10 mouse cellular contexts compared by ENCODE assay signal in genomic region chr1:33647173-33647572, GRCm38 (mm10). TPM values are rescaled to one million over a fixed set of nuclear protein-coding genes. Genes with fewer than 3 reads are reported as not detected.
DNase-seq lines count a peak whose midpoint lies in the region; ATAC-seq and TF ChIP-seq lines count a peak whose summit lies in the region.
"Had no signal": no experiment of that assay in that cellular context is flagged by ENCODE, and none has a peak within 500 bp of the region (broad histone marks: within the 10 kb centered on the region; RNA-seq: fewer than 3 reads in every experiment).

No protein-coding gene starts in this region.

- peak; percentile 12 for DNase-seq in embryonic facial prominence, embryonic 14.5 days (ENCODE audit: low spot score)
- DNase-seq in embryonic facial prominence, embryonic 10.5 days (ENCODE audit: low spot score): no peak
- DNase-seq in lung, postnatal 0 days (ENCODE audit: low spot score): peak; percentile 54
- DNase-seq in lung, adult 2 months: no peak
- peak; percentile 78 for DNase-seq in forebrain, postnatal 0 days
- DNase-seq in urinary bladder, adult 2 months (ENCODE audit: low spot score): no peak
- no peak for DNase-seq in kidney, adult 18-20 months
- DNase-seq: cerebellum, adult 9-10 months; liver, embryonic 13.5 days had no signal

- TF ChIP-seq POLR2A in lung, adult 2 months (IDR thresholded peaks at IDR 0.05; ENCODE audit: borderline replicate concordance, extremely low read depth, low read depth, low read length): no peak

- H3K4me3 ChIP-seq in embryonic facial prominence, embryonic 14.5 days (ENCODE audit: low read depth, low read length): no peak overlapping the region
- H3K4me3 ChIP-seq in embryonic facial prominence, embryonic 10.5 days: no peak overlapping the region
- H3K4me3 ChIP-seq in lung, postnatal 0 days (ENCODE audit: low read depth, low read length): no peak overlapping the region
- no peak overlapping the region for H3K4me3 ChIP-seq in lung, adult 2 months (replicated peaks; ENCODE audit: extremely low read depth, low read depth, low read length)
- H3K4me3 ChIP-seq in forebrain, postnatal 0 days (ENCODE audit: low read depth, low read length): no peak overlapping the region
- H3K4me3 ChIP-seq in neural tube, embryonic 14.5 days (ENCODE audit: low read depth, low read length): no peak overlapping the region
- H3K4me3 ChIP-seq: liver, embryonic 13.5 days had no signal

- H3K36me3 ChIP-seq in embryonic facial prominence, embryonic 14.5 days (ENCODE audit: control insufficient read depth, insufficient read depth, low read length): peaks cover 32% of the 10 kb centered on the region
- H3K36me3 ChIP-seq in embryonic facial prominence, embryonic 10.5 days (replicated peaks): peaks cover 75% of the 10 kb centered on the region
- H3K36me3 ChIP-seq in lung, postnatal 0 days (ENCODE audit: insufficient read depth, low read length): no peaks in the 10 kb centered on the region
- peaks cover 7% of the 10 kb centered on the region; the same call in 1 of the 2 replicates for H3K36me3 ChIP-seq in forebrain, postnatal 0 days (ENCODE audit: insufficient read depth)
- no peaks in the 10 kb centered on the region for H3K36me3 ChIP-seq in neural tube, embryonic 14.5 days (ENCODE audit: control insufficient read depth, insufficient read depth, low read length)

- TF ChIP-seq CTCF in lung, postnatal 0 days (IDR thresholded peaks at IDR 0.05): peak; percentile 70
- no peak for TF ChIP-seq CTCF in lung, adult 2 months (IDR thresholded peaks at IDR 0.05; ENCODE audit: insufficient read depth, low read length)
- peak; percentile 78 for TF ChIP-seq CTCF in forebrain, postnatal 0 days (IDR thresholded peaks at IDR 0.05; ENCODE audit: low read depth)

- H3K9me3 ChIP-seq in embryonic facial prominence, embryonic 14.5 days (ENCODE audit: control insufficient read depth, low read length): no peaks in the 10 kb centered on the region
- no peaks in the 10 kb centered on the region for H3K9me3 ChIP-seq in embryonic facial prominence, embryonic 10.5 days
- no peaks in the 10 kb centered on the region for H3K9me3 ChIP-seq in lung, postnatal 0 days (ENCODE audit: low read length)
- no peaks in the 10 kb centered on the region for H3K9me3 ChIP-seq in forebrain, postnatal 0 days (ENCODE audit: low read length)
- no peaks in the 10 kb centered on the region for H3K9me3 ChIP-seq in neural tube, embryonic 14.5 days (ENCODE audit: control insufficient read depth, low read length)
- H3K9me3 ChIP-seq: liver, embryonic 13.5 days had no signal

- no peak overlapping the region for H3K27ac ChIP-seq in embryonic facial prominence, embryonic 14.5 days (replicated peaks; ENCODE audit: low read depth, low read length)
- H3K27ac ChIP-seq in embryonic facial prominence, embryonic 10.5 days (replicated peaks): no peak overlapping the region
- no peak overlapping the region for H3K27ac ChIP-seq in lung, postnatal 0 days (ENCODE audit: low read length)
- H3K27ac ChIP-seq in forebrain, postnatal 0 days (ENCODE audit: low read depth, low read length): no peak overlapping the region
- no peak overlapping the region for H3K27ac ChIP-seq in neural tube, embryonic 14.5 days (ENCODE audit: low read depth, low read length)
- H3K27ac ChIP-seq: liver, embryonic 13.5 days had no signal

- no peak overlapping the region for H3K4me2 ChIP-seq in embryonic facial prominence, embryonic 14.5 days (ENCODE audit: low read depth, low read length)
- no peak overlapping the region for H3K4me2 ChIP-seq in lung, postnatal 0 days (replicated peaks; ENCODE audit: low read depth, low read length)
- H3K4me2 ChIP-seq in forebrain, postnatal 0 days (ENCODE audit: low read depth): no peak overlapping the region
- H3K4me2 ChIP-seq in neural tube, embryonic 14.5 days (ENCODE audit: low read depth, low read length): no peak overlapping the region
- H3K4me2 ChIP-seq: liver, embryonic 13.5 days had no signal

- H3K4me1 ChIP-seq in embryonic facial prominence, embryonic 14.5 days (ENCODE audit: control insufficient read depth, insufficient read depth, low read length): no peaks in the 10 kb centered on the region
- no peaks in the 10 kb centered on the region for H3K4me1 ChIP-seq in embryonic facial prominence, embryonic 10.5 days
- H3K4me1 ChIP-seq in lung, postnatal 0 days (ENCODE audit: insufficient read depth, low read depth, low read length): no peaks in the 10 kb centered on the region
- no peaks in the 10 kb centered on the region for H3K4me1 ChIP-seq in lung, adult 2 months (ENCODE audit: control insufficient read depth, insufficient read depth, low read length)
- H3K4me1 ChIP-seq in forebrain, postnatal 0 days (ENCODE audit: insufficient read depth): peaks cover 5% of the 10 kb centered on the region; the same call in 1 of the 2 replicates
- H3K4me1 ChIP-seq in neural tube, embryonic 14.5 days (ENCODE audit: control insufficient read depth, insufficient read depth, low read length): no peaks in the 10 kb centered on the region

- 78% methylated on average over 4 of the region's 4 CpGs for WGBS in embryonic facial prominence, embryonic 14.5 days
- WGBS in embryonic facial prominence, embryonic 10.5 days: 85% methylated on average over 4 of the region's 4 CpGs
- 71% methylated on average over 4 of the region's 4 CpGs for WGBS in lung, postnatal 0 days
- WGBS in lung, adult 2 months: 75% methylated on average over 4 of the region's 4 CpGs
- 48% methylated on average over 4 of the region's 4 CpGs for WGBS in forebrain, postnatal 0 days
- WGBS in neural tube, embryonic 14.5 days: 52% methylated on average over 4 of the region's 4 CpGs

- H3K9ac ChIP-seq in embryonic facial prominence, embryonic 14.5 days (ENCODE audit: low read depth, low read length): no peak overlapping the region
- no peak overlapping the region for H3K9ac ChIP-seq in lung, postnatal 0 days (replicated peaks; ENCODE audit: low read depth)
- no peak overlapping the region for H3K9ac ChIP-seq in forebrain, postnatal 0 days
- H3K9ac ChIP-seq in neural tube, embryonic 14.5 days (replicated peaks; ENCODE audit: low read depth, low read length): no peak overlapping the region
- H3K9ac ChIP-seq: liver, embryonic 13.5 days had no signal

- H3K27me3 ChIP-seq in embryonic facial prominence, embryonic 14.5 days (replicated peaks; ENCODE audit: control insufficient read depth, insufficient read depth, low read length): no peaks in the 10 kb centered on the region
- H3K27me3 ChIP-seq in embryonic facial prominence, embryonic 10.5 days (replicated peaks; ENCODE audit: low read depth, poor library complexity, severe bottlenecking): no peaks in the 10 kb centered on the region
- H3K27me3 ChIP-seq in lung, postnatal 0 days (replicated peaks; ENCODE audit: insufficient read depth, low read length): no peaks in the 10 kb centered on the region
- no peaks in the 10 kb centered on the region for H3K27me3 ChIP-seq in forebrain, postnatal 0 days (ENCODE audit: insufficient read depth, low read length)
- no peaks in the 10 kb centered on the region for H3K27me3 ChIP-seq in neural tube, embryonic 14.5 days (ENCODE audit: control insufficient read depth, insufficient read depth, low read length)
- H3K27me3 ChIP-seq: liver, embryonic 13.5 days had no signal

- no peak for TF ChIP-seq EP300 in lung, postnatal 0 days (IDR thresholded peaks at IDR 0.05)

- ATAC-seq in embryonic facial prominence, embryonic 14.5 days (ENCODE audit: low read depth): 0 out of 2 replicates have a peak, but pooled peaks have one; percentile 53
- no peak for ATAC-seq in lung, postnatal 0 days
- peak; percentile 84 for ATAC-seq in forebrain, postnatal 0 days
- ATAC-seq in neural tube, embryonic 14.5 days (ENCODE audit: low read depth): peak; percentile 91

RNA-seq across cellular contexts. Expression of gene Prim2, which starts 22.4 kb away (rescaled TPM):
- polyA plus RNA-seq in embryonic facial prominence, embryonic 14.5 days (2014; fragmentation: Nextera tagmentation; extraction: Ambion mirVana): 26.6 and 31.2 TPM in 2 replicates
- 54.6 and 55.5 TPM in 2 replicates for polyA plus RNA-seq in embryonic facial prominence, embryonic 10.5 days (2016; fragmentation: Nextera tagmentation; extraction: Ambion mirVana)
- polyA plus RNA-seq in lung, postnatal 0 days (2015; fragmentation: Nextera tagmentation; extraction: Ambion mirVana): 7.1 and 7.6 TPM in 2 replicates
- polyA plus RNA-seq in lung, adult 2 months (2012; rRNA removed): 2.3 and 4.0 TPM in 2 replicates
- total RNA-seq in forebrain, postnatal 0 days (2014; rRNA removed): 26.9 and 33.4 TPM in 2 replicates
- polyA plus RNA-seq in forebrain, postnatal 0 days (2015; fragmentation: Nextera tagmentation; extraction: Ambion mirVana): 17.8 and 18.3 TPM in 2 replicates
- 20.7 and 20.9 TPM in 2 replicates for polyA plus RNA-seq in neural tube, embryonic 14.5 days (2014; fragmentation: Nextera tagmentation; extraction: Ambion mirVana)
- 9.0 and 10.8 TPM in 2 replicates for polyA plus RNA-seq in urinary bladder, adult 2 months (2012; rRNA removed)

Comparison
In these comparisons a context has a peak if more than half of its experiments do, and no peak if none do; other contexts are left out.
1. DNase-seq: peak in embryonic facial prominence, embryonic 14.5 days (single experiment), lung, postnatal 0 days (single experiment) and forebrain, postnatal 0 days (single experiment); none in embryonic facial prominence, embryonic 10.5 days (single experiment), lung, adult 2 months (single experiment), urinary bladder, adult 2 months (single experiment) and kidney, adult 18-20 months (single experiment).